Mouse (Mus musculus) limb, embryonic 13.5 days (tissue): ENCODE data around the gene Glt8d1. TPM values are rescaled to one million over a fixed set of nuclear protein-coding genes. Genes with fewer than 3 reads are reported as not detected.
A peak's percentile ranks its signal among the peaks of the same experiment; 100 is the strongest.

ENCODE experiments used
- ATAC-seq: fragments of 200-750 bp; cut with Nextera tagmentation; 2 replicates; pipeline ENCODE4 v1.8.0; 2017; ENCODE audit warnings: low read depth, moderate number of reproducible peaks, moderate TSS enrichment; ENCODE audit not compliant: low FRiP score
- H3K27ac ChIP-seq: fragments of 300-500 bp; sonication (generic); 2 replicates; pipeline ENCODE4 v1.5.1; 2015; ENCODE audit warnings: inconsistent platforms, mild to moderate bottlenecking, moderate library complexity
- H3K27me3 ChIP-seq: fragments of 300-500 bp; sonication (generic); 2 replicates; pipeline ENCODE4 v1.6.1; 2015; ENCODE audit warnings: mild to moderate bottlenecking, inconsistent platforms
- H3K36me3 ChIP-seq: fragments of 300-500 bp; sonication (generic); 2 replicates; pipeline ENCODE4 v1.6.1; 2015; ENCODE audit warnings: inconsistent platforms, mild to moderate bottlenecking, moderate library complexity
- H3K4me1 ChIP-seq: fragments of 300-500 bp; sonication (generic); 2 replicates; pipeline ENCODE4 v1.6.1; 2015; ENCODE audit warnings: inconsistent platforms
- H3K4me2 ChIP-seq: fragments of 300-500 bp; sonication (generic); replicated peaks from 2 replicates; pipeline ENCODE4 v1.6.1; 2015; ENCODE audit warnings: inconsistent platforms, mild to moderate bottlenecking, moderate library complexity
- H3K4me3 ChIP-seq: fragments of 300-500 bp; sonication (generic); 2 replicates; pipeline ENCODE4 v1.5.1; 2015; ENCODE audit warnings: moderate library complexity, mild to moderate bottlenecking, inconsistent platforms
- H3K9ac ChIP-seq: fragments of 300-500 bp; sonication (generic); 2 replicates; pipeline ENCODE4 v1.6.1; 2015; ENCODE audit warnings: mild to moderate bottlenecking, inconsistent platforms
- H3K9me3 ChIP-seq: fragments of 300-500 bp; sonication (generic); 2 replicates; pipeline ENCODE4 v1.6.1; 2016; ENCODE audit warnings: inconsistent platforms
- WGBS: fragments of 180-500 bp; shearing (Covaris S2); methylation state at CpG from one replicate; pipeline ENCODE4 v1.1.7; 2015; 5-methylcytosine and 5-hydroxymethylcytosine counted together
- polyA plus RNA-seq: library from polyadenylated mRNA; unstranded; fragments of >200 nt; fragmentation: Nextera tagmentation; extraction: Ambion mirVana; gene quantifications from 2 replicates; pipeline ENCODE4 v1.2.1, GENCODE M21; 2015

The Glt8d1 gene
- polyA plus RNA-seq, 1 experiment from 2014 or later, result 64.8 TPM

GRCm38 (mm10) chr14:31013928-31014327, 12.7 kb downstream of the Glt8d1 start:
- H3K27me3 ChIP-seq, result no peaks in the 10 kb centered on the region
- H3K4me2 ChIP-seq, result no peak overlapping the region
- H3K27ac ChIP-seq, result no peak overlapping the region
- no peak overlapping the region for H3K4me3 ChIP-seq
- no peaks in the 10 kb centered on the region for H3K9me3 ChIP-seq
- H3K9ac ChIP-seq, result no peak overlapping the region
- H3K36me3 ChIP-seq, result peaks cover 87% of the 10 kb centered on the region
- 97% methylated on average over 2 of the region's 2 CpGs for WGBS
- no peak for ATAC-seq
- peaks cover 14% of the 10 kb centered on the region for H3K4me1 ChIP-seq

DNA sequence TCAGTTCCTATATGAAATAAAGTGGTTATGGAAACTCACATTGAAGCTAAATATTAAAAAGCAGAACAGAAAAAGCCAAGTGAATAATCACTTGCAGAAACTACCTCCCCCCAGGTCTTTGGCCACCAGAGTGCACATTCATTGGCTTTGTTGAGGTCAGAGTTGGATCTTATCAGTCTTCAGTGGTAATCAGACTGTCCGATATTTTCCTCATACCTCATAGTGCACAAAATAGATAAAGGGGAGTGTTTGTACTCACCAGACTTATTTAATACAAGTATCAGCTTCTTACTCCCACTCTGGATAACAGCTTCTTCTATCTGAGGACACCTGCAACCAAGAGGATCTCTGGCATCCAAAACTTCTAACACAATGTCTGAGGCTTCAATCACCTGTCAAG, 14.9 kb downstream of the Glt8d1 start:
- Histone ChIP-seq H3K9me3 (no peaks in the 10 kb centered on the region), H3K36me3 (peaks cover 67% of the 10 kb centered on the region), H3K4me2 (no peak overlapping the region), H3K9ac (no peak overlapping the region), H3K27me3 (no peaks in the 10 kb centered on the region), H3K27ac (no peak overlapping the region), H3K4me3 (no peak overlapping the region), H3K4me1 (peaks cover 24% of the 10 kb centered on the region)
- ATAC-seq, result no peak
- 94% methylated on average over 1 of the region's 1 CpGs for WGBS

- WGBS, result 0% methylated on average over 2 of the region's 2 CpGs
- ATAC-seq, result no peak
- no peaks in the 10 kb centered on the region for H3K9me3 ChIP-seq
- H3K27ac ChIP-seq, result no peak overlapping the region
- H3K36me3 ChIP-seq, result peaks cover 55% of the 10 kb centered on the region
- peaks cover 28% of the 10 kb centered on the region for H3K4me1 ChIP-seq
- H3K27me3 ChIP-seq, result no peaks in the 10 kb centered on the region
- peak overlapping the region; percentile 82 for H3K4me2 ChIP-seq
- peak overlapping the region; percentile 87 for H3K4me3 ChIP-seq
- peak overlapping the region; percentile 93 for H3K9ac ChIP-seq
Measured at GRCm38 (mm10) chr14:31017854-31018253, 16.7 kb downstream of the Glt8d1 start.

DNA sequence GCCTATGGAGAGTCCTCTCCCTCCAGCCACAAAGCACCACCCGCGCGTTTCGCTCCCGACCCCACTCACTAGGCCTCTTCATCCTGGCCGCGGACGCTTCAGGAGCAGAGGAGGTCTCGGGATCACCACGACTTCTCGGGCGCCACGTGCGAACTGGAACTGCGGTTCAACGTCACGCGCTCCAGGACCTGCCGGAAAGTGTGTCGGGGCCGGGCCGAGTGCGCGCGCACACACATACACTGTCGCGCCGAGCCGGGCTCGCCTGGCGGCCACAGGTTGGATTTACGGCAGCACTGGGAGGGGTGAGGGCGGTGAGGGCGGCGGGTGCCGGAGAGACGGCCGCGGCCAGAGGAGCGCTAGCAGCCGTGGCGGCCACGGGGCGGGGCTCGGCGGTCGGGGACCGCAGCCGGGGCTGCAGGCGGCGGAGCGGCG, 17.7 kb downstream of the Glt8d1 start, which contains the start of the genes Pbrm1 and Gnl3:
Gene Pbrm1, plus strand, starts transcription at position 279 of the 432 bp plus-strand sequence.
Gene Gnl3, minus strand, starts transcription at position 293 of the 432 bp plus-strand sequence.
- H3K36me3 ChIP-seq, result peaks cover 53% of the 10 kb centered on the region
- ATAC-seq, result peak; percentile 93
- peaks cover 28% of the 10 kb centered on the region for H3K4me1 ChIP-seq
- peak within 1 kb of the TSS; percentile 87 for H3K4me3 ChIP-seq
- no peaks in the 10 kb centered on the region for H3K9me3 ChIP-seq
- no peaks in the 10 kb centered on the region for H3K27me3 ChIP-seq
- H3K27ac ChIP-seq, result peak within 1 kb of the TSS; percentile 97
- WGBS, result under 1% methylated on average over 53 of the region's 53 CpGs
- H3K9ac ChIP-seq, result peak within 1 kb of the TSS; percentile 93
- peak within 1 kb of the TSS; percentile 82 for H3K4me2 ChIP-seq

- H3K27ac ChIP-seq, result peak overlapping the region; percentile 97
- no peaks in the 10 kb centered on the region for H3K9me3 ChIP-seq
- WGBS, result 4% methylated on average over 41 of the region's 56 CpGs
- H3K9ac ChIP-seq, result peak overlapping the region; percentile 93
- H3K4me2 ChIP-seq, result peak overlapping the region; percentile 66
- no peaks in the 10 kb centered on the region for H3K27me3 ChIP-seq
- peak overlapping the region; percentile 87 for H3K4me3 ChIP-seq
- peaks cover 51% of the 10 kb centered on the region for H3K36me3 ChIP-seq
- H3K4me1 ChIP-seq, result peaks cover 28% of the 10 kb centered on the region
- ATAC-seq, result peak; percentile 96
Measured at GRCm38 (mm10) chr14:31019331-31020205, 18.4 kb downstream of the Glt8d1 start.

- Histone ChIP-seq H3K4me3 (no peak overlapping the region), H3K4me1 (peaks cover 22% of the 10 kb centered on the region), H3K27me3 (no peaks in the 10 kb centered on the region), H3K36me3 (peaks cover 51% of the 10 kb centered on the region), H3K27ac (no peak overlapping the region), H3K9ac (no peak overlapping the region), H3K4me2 (no peak overlapping the region), H3K9me3 (no peaks in the 10 kb centered on the region)
- no peak for ATAC-seq
- 53% methylated on average over 1 of the region's 1 CpGs for WGBS
Measured at GRCm38 (mm10) chr14:31022579-31022978, 21.4 kb downstream of the Glt8d1 start.

DNA sequence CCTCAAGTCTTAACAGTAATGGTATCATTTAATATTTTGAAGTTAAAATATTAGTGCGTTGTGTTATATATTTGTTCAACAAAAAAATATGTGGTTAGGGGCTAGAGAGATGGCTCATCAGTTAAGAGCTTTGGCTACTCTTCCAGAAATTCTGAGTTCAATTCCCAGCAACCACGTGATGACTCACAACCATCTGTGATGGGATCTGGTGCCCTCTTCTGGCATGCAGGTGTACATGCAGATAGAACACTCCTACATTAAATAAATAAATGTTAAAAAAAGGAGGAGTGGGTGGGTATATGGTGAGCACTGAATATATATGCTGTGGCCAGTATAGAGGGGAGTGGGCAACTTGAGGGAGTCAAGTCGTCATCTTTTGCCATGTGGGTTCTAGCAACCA, 24.6 kb downstream of the Glt8d1 start:
- H3K27me3 ChIP-seq, result no peaks in the 10 kb centered on the region
- 81% methylated on average over 3 of the region's 3 CpGs for WGBS
- H3K4me1 ChIP-seq, result peaks cover 5% of the 10 kb centered on the region
- no peak overlapping the region for H3K4me3 ChIP-seq
- H3K36me3 ChIP-seq, result peaks cover 70% of the 10 kb centered on the region
- no peak overlapping the region for H3K9ac ChIP-seq
- H3K4me2 ChIP-seq, result no peak overlapping the region
- H3K27ac ChIP-seq, result no peak overlapping the region
- ATAC-seq, result no peak
- H3K9me3 ChIP-seq, result no peaks in the 10 kb centered on the region

DNA sequence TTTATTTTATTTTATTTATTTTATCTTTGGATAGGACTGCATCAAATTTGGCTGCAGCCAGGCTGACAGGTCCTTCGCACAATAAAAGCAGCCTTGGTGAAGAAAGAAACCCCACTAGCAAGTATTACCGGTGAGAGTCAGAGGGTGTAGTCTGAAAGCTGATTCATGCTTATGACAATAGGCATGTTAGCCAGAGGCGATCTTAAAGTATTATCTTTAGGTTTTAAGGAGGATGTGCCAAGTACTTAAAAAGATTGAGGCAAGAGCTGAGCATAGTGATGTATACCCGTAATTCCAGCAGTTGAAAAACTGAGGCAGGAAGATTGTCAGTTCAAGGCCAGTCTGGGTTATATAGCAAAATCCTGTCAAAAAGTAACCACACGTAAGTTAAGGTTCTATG, 44.1 kb downstream of the Glt8d1 start:
- WGBS, result 95% methylated on average over 5 of the region's 5 CpGs
- Histone ChIP-seq H3K4me3 (no peak overlapping the region), H3K36me3 (peaks cover 65% of the 10 kb centered on the region), H3K4me2 (no peak overlapping the region), H3K27me3 (no peaks in the 10 kb centered on the region), H3K4me1 (no peaks in the 10 kb centered on the region), H3K27ac (no peak overlapping the region), H3K9ac (no peak overlapping the region), H3K9me3 (no peaks in the 10 kb centered on the region)
- no peak for ATAC-seq

DNA sequence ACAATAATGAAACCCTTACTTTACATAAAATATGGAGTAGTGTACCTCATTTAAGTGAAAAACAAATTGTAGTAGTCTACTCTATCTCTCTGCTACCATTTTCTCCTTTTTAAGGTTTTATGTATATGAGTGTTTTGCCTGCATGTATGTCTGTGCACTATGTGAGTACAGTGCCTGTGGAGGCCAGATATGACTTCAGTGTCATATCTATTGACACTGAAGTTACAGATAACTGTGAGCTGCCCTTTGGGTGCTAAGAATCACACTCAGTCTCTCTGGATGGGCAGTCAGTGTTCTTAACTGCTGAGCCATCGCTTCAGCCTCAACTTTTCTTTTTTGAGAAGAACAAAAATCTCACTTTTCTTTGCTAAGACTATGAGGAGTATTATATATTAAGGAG, 44.6 kb downstream of the Glt8d1 start:
- peaks cover 70% of the 10 kb centered on the region for H3K36me3 ChIP-seq
- H3K9me3 ChIP-seq, result no peaks in the 10 kb centered on the region
- no peak for ATAC-seq
- no peak overlapping the region for H3K4me3 ChIP-seq
- no peak overlapping the region for H3K4me2 ChIP-seq
- no peaks in the 10 kb centered on the region for H3K4me1 ChIP-seq
- no peak overlapping the region for H3K9ac ChIP-seq
- H3K27me3 ChIP-seq, result no peaks in the 10 kb centered on the region
- WGBS, result 96% methylated on average over 1 of the region's 1 CpGs
- H3K27ac ChIP-seq, result no peak overlapping the region

Other genes with a start within 250 kb of the Glt8d1 start
- 30.4 and 32.4 TPM in 2 replicates for gene Tmem110, start 175.8 kb upstream of the Glt8d1 start, polyA plus RNA-seq
- gene Mustn1, start 122.2 kb upstream of the Glt8d1 start, polyA plus RNA-seq, result 13.1 and 13.9 TPM in 2 replicates
- gene Itih4, start 114.9 kb upstream of the Glt8d1 start, polyA plus RNA-seq, result 0.06 TPM in 2 replicates
- gene Itih3, start 77.6 kb upstream of the Glt8d1 start, polyA plus RNA-seq, result 0.06 and 0.47 TPM in 2 replicates
- 0.06 TPM in 1 of 2 replicates, not detected in the other for gene Itih1, start 58.1 kb upstream of the Glt8d1 start, polyA plus RNA-seq
- gene Nek4, start 50.0 kb upstream of the Glt8d1 start, polyA plus RNA-seq, result 15.0 and 15.7 TPM in 2 replicates
- gene Spcs1, start 272 bp downstream of the Glt8d1 start, polyA plus RNA-seq, result 398 and 413 TPM in 2 replicates
- 148 and 156 TPM in 2 replicates for gene Pbrm1, start 17.7 kb downstream of the Glt8d1 start, polyA plus RNA-seq
- 115 and 120 TPM in 2 replicates for gene Gnl3, start 17.8 kb downstream of the Glt8d1 start, polyA plus RNA-seq
- 68.5 and 70.1 TPM in 2 replicates for gene Smim4, start 127.6 kb downstream of the Glt8d1 start, polyA plus RNA-seq
- gene Nt5dc2, start 129.7 kb downstream of the Glt8d1 start, polyA plus RNA-seq, result 341 and 354 TPM in 2 replicates
- 26.2 and 29.4 TPM in 2 replicates for gene Stab1, start 167.2 kb downstream of the Glt8d1 start, polyA plus RNA-seq
- gene Tnnc1, start 206.9 kb downstream of the Glt8d1 start, polyA plus RNA-seq, result 373 and 377 TPM in 2 replicates
- gene Nisch, start 215.5 kb downstream of the Glt8d1 start, polyA plus RNA-seq, result 457 and 480 TPM in 2 replicates
- gene Sema3g, start 216.5 kb downstream of the Glt8d1 start, polyA plus RNA-seq, result 1.1 and 1.3 TPM in 2 replicates
- gene Phf7, start 249.9 kb downstream of the Glt8d1 start, polyA plus RNA-seq, result 12.9 and 13.5 TPM in 2 replicates